Mouse (Mus musculus) testis, adult 2 months (tissue): Measurements from ENCODE around the gene 9930111J21Rik2.
"Not testable (repeated sequence)": the region's sequence is repeated elsewhere in the genome, so short reads cannot be mapped to it uniquely, and the experiment has no call there.

Experiments used
- CTCF ChIP-seq: fragments of 200-500 bp; IDR thresholded peaks from 2 replicates; pipeline ENCODE4 v1.5.1; 2012; ENCODE audit warnings: low read depth, mild to moderate bottlenecking, inconsistent platforms, low read length, moderate library complexity; ENCODE audit not compliant: control insufficient read depth, insufficient read depth, insufficient replicate concordance
- POLR2A ChIP-seq: fragments of 200-500 bp; IDR thresholded peaks from 2 replicates; pipeline ENCODE4 v1.6.1; 2012; ENCODE audit warnings: low read depth, mild to moderate bottlenecking, inconsistent platforms, low read length, moderate library complexity; ENCODE audit not compliant: control insufficient read depth

- TF ChIP-seq CTCF, POLR2A: not testable (repeated sequence)
Observed at GRCm38 (mm10) chr11:48993296-48993695, 57.7 kb downstream of the 9930111J21Rik2 start.
